Mouse (Mus musculus) heart, adult 2 months (tissue): ENCODE results near the gene Ppp3ca.

Experiments used
- CTCF ChIP-seq: fragments of 200-600 bp; IDR thresholded peaks from 2 replicates; pipeline ENCODE4 v1.8.1; 2022; ENCODE audit warnings: antibody characterized with exemption, mild to moderate bottlenecking, moderate library complexity
- POLR2A ChIP-seq: fragments of 200-500 bp; IDR thresholded peaks from 2 replicates; pipeline ENCODE4 v1.6.1; 2011; ENCODE audit warnings: mild to moderate bottlenecking, low read depth, low read length, control low read depth; ENCODE audit not compliant: insufficient read depth

- TF ChIP-seq CTCF, result no peak
- TF ChIP-seq POLR2A, result no peak
Measured at GRCm38 (mm10) chr3:136697626-136698191, 27.8 kb downstream of the Ppp3ca start.
